Mouse (Mus musculus): ENCODE measurements around the gene Mef2b. TPM values are rescaled to one million over a fixed set of nuclear protein-coding genes. Genes with fewer than 3 reads are reported as not detected.

Gene Mef2b
- polyA plus RNA-seq, 1 experiment from 2014 or later, result 0.23 TPM

GRCm38 (mm10) chr8:70128435-70128834 lies 11.1 kb upstream of the Mef2b start:
- no peaks in the 10 kb centered on the region for H3K27me3 ChIP-seq (ENCODE audit: control insufficient read depth, insufficient read depth, low read length)
- no peak overlapping the region for H3K4me3 ChIP-seq (ENCODE audit: low read depth, low read length)
- no peak overlapping the region for H3K9ac ChIP-seq (ENCODE audit: low read length)
- peaks cover 4% of the 10 kb centered on the region for H3K4me1 ChIP-seq (ENCODE audit: control insufficient read depth, insufficient read depth, low read length)
- no peaks in the 10 kb centered on the region for H3K36me3 ChIP-seq (ENCODE audit: control insufficient read depth, insufficient read depth, low read length)
- ATAC-seq (ENCODE audit: low FRiP score) (no peak), DNase-seq (ENCODE audit: low spot score, missing footprints) (no peak)
- WGBS, result 79% methylated on average over 3 of the region's 3 CpGs
- H3K4me2 ChIP-seq, result no peak overlapping the region
- no peak overlapping the region for H3K27ac ChIP-seq (ENCODE audit: low read depth, low read length)
- H3K9me3 ChIP-seq (ENCODE audit: control insufficient read depth, low read length), result no peaks in the 10 kb centered on the region

DNA sequence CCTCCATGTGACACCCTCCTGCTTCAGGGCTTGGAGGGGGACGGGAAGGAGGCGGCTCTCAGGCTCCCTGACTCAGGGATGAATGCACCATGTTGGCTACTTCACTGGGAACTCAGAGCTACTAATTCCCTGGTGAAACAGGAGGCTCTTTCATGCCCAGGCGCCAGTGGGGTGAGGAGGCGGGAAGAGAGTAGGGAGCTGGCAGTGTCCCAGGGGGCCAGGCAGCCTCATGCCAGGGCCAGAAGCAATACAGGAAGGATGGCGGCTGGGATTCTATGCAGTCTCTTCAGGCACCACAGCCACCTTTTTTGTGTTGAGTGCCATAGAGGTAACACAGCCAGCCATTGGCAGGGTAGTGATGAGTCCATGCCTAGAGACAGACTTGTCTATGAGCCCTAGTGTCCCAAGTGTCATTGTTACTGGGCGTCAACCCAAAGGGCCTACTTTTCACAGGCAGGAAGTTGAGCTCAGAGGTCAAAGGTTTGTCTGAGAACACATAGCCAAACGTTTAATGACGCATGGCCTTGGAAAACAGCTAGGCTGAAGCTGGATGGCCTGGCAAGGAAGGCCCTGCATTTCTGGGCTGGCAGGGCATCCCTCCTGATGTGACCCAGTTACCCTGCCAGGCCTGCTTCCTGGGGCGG lies 10.1 kb upstream of the Mef2b start:
- ATAC-seq (ENCODE audit: low FRiP score) (no peak), DNase-seq (ENCODE audit: low spot score, missing footprints) (no peak)
- WGBS, result 74% methylated on average over 9 of the region's 9 CpGs
- Histone ChIP-seq H3K27me3 (ENCODE audit: control insufficient read depth, insufficient read depth, low read length) (no peaks in the 10 kb centered on the region), H3K4me2 (no peak overlapping the region), H3K4me1 (ENCODE audit: control insufficient read depth, insufficient read depth, low read length) (peaks cover 4% of the 10 kb centered on the region), H3K36me3 (ENCODE audit: control insufficient read depth, insufficient read depth, low read length) (peaks cover 4% of the 10 kb centered on the region), H3K9ac (ENCODE audit: low read length) (no peak overlapping the region), H3K27ac (ENCODE audit: low read depth, low read length) (no peak overlapping the region), H3K9me3 (ENCODE audit: control insufficient read depth, low read length) (no peaks in the 10 kb centered on the region), H3K4me3 (ENCODE audit: low read depth, low read length) (no peak overlapping the region)

DNA sequence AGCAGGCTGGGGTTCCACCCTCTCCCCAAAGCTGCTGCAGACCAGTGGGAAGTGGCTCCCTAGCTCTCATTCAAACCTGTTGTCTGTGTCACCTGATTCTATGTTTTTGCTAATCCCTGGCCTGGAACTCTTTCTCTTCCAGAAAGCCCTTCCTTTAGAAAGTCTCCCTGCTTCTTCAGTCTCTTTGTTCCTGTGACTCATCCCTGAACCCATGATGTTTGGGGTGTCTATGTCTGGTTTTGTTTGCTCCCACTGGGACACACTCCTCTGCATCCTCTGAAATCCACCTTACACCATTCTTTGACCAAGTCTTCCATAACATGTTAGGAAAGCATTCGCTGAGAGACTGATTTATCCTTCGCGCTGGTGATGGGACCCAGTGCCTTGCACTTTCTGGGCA lies 9.4 kb upstream of the Mef2b start:
- Histone ChIP-seq H3K27ac (ENCODE audit: low read depth, low read length) (no peak overlapping the region), H3K9ac (ENCODE audit: low read length) (no peak overlapping the region), H3K36me3 (ENCODE audit: control insufficient read depth, insufficient read depth, low read length) (peaks cover 4% of the 10 kb centered on the region), H3K4me2 (no peak overlapping the region), H3K27me3 (ENCODE audit: control insufficient read depth, insufficient read depth, low read length) (no peaks in the 10 kb centered on the region), H3K4me1 (ENCODE audit: control insufficient read depth, insufficient read depth, low read length) (peaks cover 4% of the 10 kb centered on the region), H3K9me3 (ENCODE audit: control insufficient read depth, low read length) (no peaks in the 10 kb centered on the region), H3K4me3 (ENCODE audit: low read depth, low read length) (no peak overlapping the region)
- WGBS, result 71% methylated on average over 3 of the region's 3 CpGs
- ATAC-seq (ENCODE audit: low FRiP score) (no peak), DNase-seq (ENCODE audit: low spot score, missing footprints) (no peak)

GRCm38 (mm10) chr8:70131166-70131883 lies 8.2 kb upstream of the Mef2b start, which contains the start of gene Nr2c2ap:
Nr2c2ap (plus strand) TSS chr8:70131333.
- no peak within 1 kb of the TSS for H3K27ac ChIP-seq (ENCODE audit: low read depth, low read length)
- 1% methylated on average over 37 of the region's 37 CpGs for WGBS

DNA sequence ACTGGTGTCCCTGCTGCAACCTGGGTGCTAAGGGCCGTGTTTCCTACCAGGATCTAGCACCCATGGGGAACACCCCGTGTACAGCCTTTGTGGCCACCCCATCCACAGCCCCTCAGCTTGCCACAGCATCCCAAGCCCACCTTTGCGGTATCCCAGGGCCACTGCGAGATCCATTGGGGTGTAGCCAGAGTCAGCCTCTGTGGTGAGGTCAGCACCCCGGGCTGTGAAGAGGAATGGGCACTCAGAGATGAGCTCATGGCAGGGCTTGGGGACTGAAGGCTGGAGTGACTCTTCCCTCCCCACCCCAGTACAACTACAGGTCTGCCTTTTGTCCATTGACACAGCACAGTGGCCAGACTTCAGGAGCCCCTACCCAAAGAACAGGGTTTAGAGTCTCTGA lies 5.4 kb upstream of the Mef2b start:
- no peak overlapping the region for H3K4me2 ChIP-seq
- ATAC-seq (ENCODE audit: low FRiP score), result no peak
- no peak overlapping the region for H3K4me3 ChIP-seq (ENCODE audit: low read depth, low read length)
- H3K27me3 ChIP-seq (ENCODE audit: control insufficient read depth, insufficient read depth, low read length), result no peaks in the 10 kb centered on the region
- no peak overlapping the region for H3K9ac ChIP-seq (ENCODE audit: low read length)
- H3K4me1 ChIP-seq (ENCODE audit: control insufficient read depth, insufficient read depth, low read length), result peaks cover 12% of the 10 kb centered on the region
- WGBS, result 92% methylated on average over 5 of the region's 5 CpGs
- H3K27ac ChIP-seq (ENCODE audit: low read depth, low read length), result no peak overlapping the region
- peak; percentile 14 for DNase-seq (ENCODE audit: low spot score, missing footprints)
- peaks cover 4% of the 10 kb centered on the region for H3K36me3 ChIP-seq (ENCODE audit: control insufficient read depth, insufficient read depth, low read length)
- H3K9me3 ChIP-seq (ENCODE audit: control insufficient read depth, low read length), result no peaks in the 10 kb centered on the region

More at GRCm38 (mm10) chr8:70131166-70131883, 8.2 kb upstream of the Mef2b start, which contains the start of gene Nr2c2ap:
- Histone ChIP-seq H3K9me3 (ENCODE audit: control insufficient read depth, low read length) (no peaks in the 10 kb centered on the region), H3K4me2 (peak within 1 kb of the TSS; percentile 68), H3K36me3 (ENCODE audit: control insufficient read depth, insufficient read depth, low read length) (peaks cover 4% of the 10 kb centered on the region), H3K4me3 (ENCODE audit: low read depth, low read length) (peak within 1 kb of the TSS; percentile 69), H3K4me1 (ENCODE audit: control insufficient read depth, insufficient read depth, low read length) (peaks cover 4% of the 10 kb centered on the region), H3K9ac (ENCODE audit: low read length) (peak within 1 kb of the TSS; percentile 76), H3K27me3 (ENCODE audit: control insufficient read depth, insufficient read depth, low read length) (no peaks in the 10 kb centered on the region)
- peak; percentile 98 for DNase-seq (ENCODE audit: low spot score, missing footprints)
- ATAC-seq (ENCODE audit: low FRiP score), result peak; percentile 90

DNA sequence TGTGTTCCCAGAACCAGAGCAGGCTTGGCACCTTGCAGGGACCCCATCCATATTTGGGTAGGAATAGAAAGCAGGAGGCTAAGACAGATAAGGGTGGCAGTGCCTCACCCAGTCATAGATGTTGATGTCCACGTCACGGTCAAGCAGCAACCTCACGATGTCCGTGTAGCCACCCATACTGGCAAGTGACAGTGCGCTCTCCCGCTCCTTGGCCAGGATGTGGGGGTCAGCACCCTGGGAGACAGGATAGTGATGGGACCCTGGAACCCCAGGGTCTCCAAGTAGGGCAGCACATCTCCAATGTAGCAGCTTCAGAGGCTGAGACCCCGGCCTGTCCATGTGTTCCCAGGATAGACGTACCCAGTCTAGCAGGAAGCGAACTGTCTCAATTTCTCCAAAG lies 4.6 kb upstream of the Mef2b start:
- no peak for DNase-seq (ENCODE audit: low spot score, missing footprints)
- no peaks in the 10 kb centered on the region for H3K9me3 ChIP-seq (ENCODE audit: control insufficient read depth, low read length)
- H3K36me3 ChIP-seq (ENCODE audit: control insufficient read depth, insufficient read depth, low read length), result peaks cover 4% of the 10 kb centered on the region
- H3K27me3 ChIP-seq (ENCODE audit: control insufficient read depth, insufficient read depth, low read length), result no peaks in the 10 kb centered on the region
- ATAC-seq (ENCODE audit: low FRiP score), result no peak
- no peak overlapping the region for H3K4me3 ChIP-seq (ENCODE audit: low read depth, low read length)
- H3K27ac ChIP-seq (ENCODE audit: low read depth, low read length), result no peak overlapping the region
- H3K9ac ChIP-seq (ENCODE audit: low read length), result no peak overlapping the region
- no peak overlapping the region for H3K4me2 ChIP-seq
- H3K4me1 ChIP-seq (ENCODE audit: control insufficient read depth, insufficient read depth, low read length), result peaks cover 12% of the 10 kb centered on the region
- WGBS, result 94% methylated on average over 9 of the region's 9 CpGs

DNA sequence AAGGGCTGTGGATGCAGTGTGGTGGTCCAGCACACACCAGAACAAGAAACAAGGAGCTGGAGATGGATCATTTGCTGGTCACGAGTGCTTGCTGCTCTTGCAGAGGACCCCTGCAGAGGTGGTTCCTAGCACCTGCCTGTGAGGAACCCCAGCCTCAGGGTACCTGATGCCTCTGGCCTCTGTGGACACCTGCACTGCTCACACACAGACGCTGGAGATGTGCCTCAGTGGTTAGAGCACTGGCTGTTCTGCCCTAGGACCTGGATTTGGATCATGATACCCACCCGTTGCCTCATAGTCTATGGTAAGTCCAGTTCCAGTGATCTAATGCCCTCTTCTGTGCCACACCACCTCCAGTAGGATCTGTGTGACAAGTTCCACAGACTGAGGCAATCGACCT lies 2.9 kb upstream of the Mef2b start:
- H3K36me3 ChIP-seq (ENCODE audit: control insufficient read depth, insufficient read depth, low read length), result peaks cover 4% of the 10 kb centered on the region
- H3K9ac ChIP-seq (ENCODE audit: low read length), result no peak overlapping the region
- WGBS, result 79% methylated on average over 4 of the region's 4 CpGs
- DNase-seq (ENCODE audit: low spot score, missing footprints), result peak; percentile 54
- H3K4me2 ChIP-seq, result no peak overlapping the region
- ATAC-seq (ENCODE audit: low FRiP score), result no peak
- H3K4me1 ChIP-seq (ENCODE audit: control insufficient read depth, insufficient read depth, low read length), result peaks cover 20% of the 10 kb centered on the region
- no peaks in the 10 kb centered on the region for H3K9me3 ChIP-seq (ENCODE audit: control insufficient read depth, low read length)
- H3K27me3 ChIP-seq (ENCODE audit: control insufficient read depth, insufficient read depth, low read length), result no peaks in the 10 kb centered on the region
- no peak overlapping the region for H3K4me3 ChIP-seq (ENCODE audit: low read depth, low read length)
- H3K27ac ChIP-seq (ENCODE audit: low read depth, low read length), result no peak overlapping the region

DNA sequence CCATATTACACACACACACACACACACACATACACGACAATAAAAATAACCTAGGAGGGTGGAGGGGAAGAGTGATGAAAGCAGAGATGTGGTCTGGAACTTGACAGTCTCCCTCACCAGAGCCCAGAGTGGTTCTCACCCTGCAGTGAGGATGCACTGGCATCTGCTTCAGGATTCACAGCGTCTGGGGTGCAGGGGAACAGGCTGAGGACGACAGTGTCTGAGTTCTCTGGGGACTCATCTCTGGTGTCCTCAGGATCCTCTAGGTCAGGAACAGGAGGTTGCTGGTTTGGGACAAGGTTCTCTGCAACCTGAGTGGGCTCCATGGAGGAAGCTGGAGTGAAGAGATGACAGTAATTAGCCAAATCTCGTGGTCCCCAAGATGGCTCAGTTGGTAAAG lies 1.6 kb upstream of the Mef2b start:
- Histone ChIP-seq H3K27me3 (ENCODE audit: control insufficient read depth, insufficient read depth, low read length) (no peaks in the 10 kb centered on the region), H3K9ac (ENCODE audit: low read length) (no peak overlapping the region; the same call in 1 of the 2 replicates), H3K9me3 (ENCODE audit: control insufficient read depth, low read length) (no peaks in the 10 kb centered on the region), H3K36me3 (ENCODE audit: control insufficient read depth, insufficient read depth, low read length) (peaks cover 4% of the 10 kb centered on the region), H3K4me1 (ENCODE audit: control insufficient read depth, insufficient read depth, low read length) (peaks cover 17% of the 10 kb centered on the region), H3K27ac (ENCODE audit: low read depth, low read length) (no peak overlapping the region), H3K4me3 (ENCODE audit: low read depth, low read length) (no peak overlapping the region), H3K4me2 (peak overlapping the region; percentile 81)
- ATAC-seq (ENCODE audit: low FRiP score), result no peak
- peak; percentile 28 for DNase-seq (ENCODE audit: low spot score, missing footprints)
- WGBS, result 85% methylated on average over 4 of the region's 4 CpGs

DNA sequence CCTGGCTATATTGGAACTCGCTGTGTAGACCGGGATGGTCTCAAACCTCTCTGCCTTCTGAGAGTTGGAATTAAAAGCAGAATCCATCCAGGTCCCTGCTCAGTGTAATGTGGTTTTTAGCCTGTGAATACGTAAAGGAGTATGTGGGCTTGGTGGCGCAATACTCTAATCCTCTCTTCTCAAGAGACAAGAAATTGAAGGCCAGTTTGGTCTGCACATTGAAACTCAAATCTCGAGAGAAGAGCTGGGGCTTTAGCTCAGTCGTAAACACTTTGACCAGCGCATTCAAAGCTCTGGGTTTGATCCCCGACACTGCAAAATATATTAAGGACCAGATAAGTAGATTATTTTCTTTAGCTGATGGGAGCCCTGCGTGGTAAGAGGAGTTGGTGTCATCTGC lies 470 bp downstream of the Mef2b start:
- ATAC-seq (ENCODE audit: low FRiP score) (0 out of 2 replicates have a peak, but pooled peaks have one; percentile 1), DNase-seq (ENCODE audit: low spot score, missing footprints) (no peak)
- Histone ChIP-seq H3K4me2 (peak overlapping the region; percentile 81), H3K27me3 (ENCODE audit: control insufficient read depth, insufficient read depth, low read length) (no peaks in the 10 kb centered on the region), H3K36me3 (ENCODE audit: control insufficient read depth, insufficient read depth, low read length) (no peaks in the 10 kb centered on the region), H3K9me3 (ENCODE audit: control insufficient read depth, low read length) (no peaks in the 10 kb centered on the region), H3K4me1 (ENCODE audit: control insufficient read depth, insufficient read depth, low read length) (peaks cover 17% of the 10 kb centered on the region), H3K4me3 (ENCODE audit: low read depth, low read length) (peak overlapping the region; percentile 60), H3K27ac (ENCODE audit: low read depth, low read length) (peak overlapping the region; percentile 10; the same call in 1 of the 2 replicates), H3K9ac (ENCODE audit: low read length) (peak overlapping the region; percentile 74)
- 11% methylated on average over 9 of the region's 9 CpGs for WGBS
